ENCODE assay signal across 18 mouse cellular contexts in genomic region chr8:49194592-49195332, GRCm38 (mm10).
A peak's percentile ranks its signal among the peaks of the same experiment; 100 is the strongest.
DNase-seq lines count a peak whose midpoint lies in the region; ATAC-seq lines count a peak whose summit lies in the region.
"Had no signal": no experiment of that assay in that cellular context is flagged by ENCODE, and none has a peak within 500 bp of the region (broad histone marks: within the 10 kb centered on the region; RNA-seq: fewer than 3 reads in every experiment).

No protein-coding gene starts in this region.

- H3K9me3 ChIP-seq in hindbrain, embryonic 10.5 days: no peaks in the 10 kb centered on the region
- no peaks in the 10 kb centered on the region for H3K9me3 ChIP-seq in hindbrain, embryonic 16.5 days (ENCODE audit: control insufficient read depth, low read length)
- no peaks in the 10 kb centered on the region for H3K9me3 ChIP-seq in hindbrain, embryonic 14.5 days (ENCODE audit: control insufficient read depth, low read length)
- H3K9me3 ChIP-seq in neural tube, embryonic 12.5 days: no peaks in the 10 kb centered on the region
- no peaks in the 10 kb centered on the region for H3K9me3 ChIP-seq in limb, embryonic 10.5 days (replicated peaks)
- H3K9me3 ChIP-seq: limb, embryonic 15.5 days had no signal

- DNase-seq in hindbrain, embryonic 10.5 days (ENCODE audit: low spot score): peak; percentile 23
- peak; percentile 8 for DNase-seq in embryo, embryonic 11 days
- no peak for DNase-seq in hindbrain, embryonic 14.5 days (ENCODE audit: low spot score)
- DNase-seq in limb, embryonic 10.5 days (ENCODE audit: low spot score): no peak
- DNase-seq in c-Kit-positive CD71-positive TER-119-positive erythroid progenitor cells, embryonic 14.5 days (ENCODE audit: low spot score): no peak
- DNase-seq: cerebellum, postnatal 36 days; gastrocnemius, adult 2 months; lung, postnatal 10 days; right cerebral cortex, postnatal 25 days; thymus, postnatal 14 days had no signal

- WGBS in hindbrain, embryonic 10.5 days: 47% methylated on average over 11 of the region's 11 CpGs
- 46% methylated on average over 11 of the region's 11 CpGs for WGBS in hindbrain, embryonic 16.5 days
- 42% methylated on average over 11 of the region's 11 CpGs for WGBS in hindbrain, embryonic 14.5 days
- 50% methylated on average over 11 of the region's 11 CpGs for WGBS in neural tube, embryonic 12.5 days
- 78% methylated on average over 11 of the region's 11 CpGs for WGBS in limb, embryonic 10.5 days

- H3K9ac ChIP-seq in hindbrain, embryonic 16.5 days (ENCODE audit: low read depth, low read length): no peak overlapping the region
- no peak overlapping the region for H3K9ac ChIP-seq in hindbrain, embryonic 14.5 days
- no peak overlapping the region for H3K9ac ChIP-seq in neural tube, embryonic 12.5 days
- H3K9ac ChIP-seq: heart, embryonic 12.5 days; limb, embryonic 15.5 days had no signal

- H3K27me3 ChIP-seq in hindbrain, embryonic 10.5 days (ENCODE audit: insufficient read depth, poor library complexity, severe bottlenecking): no peaks in the 10 kb centered on the region
- no peaks in the 10 kb centered on the region for H3K27me3 ChIP-seq in hindbrain, embryonic 16.5 days (replicated peaks; ENCODE audit: control insufficient read depth, insufficient read depth, low read length)
- H3K27me3 ChIP-seq in hindbrain, embryonic 14.5 days (ENCODE audit: control insufficient read depth, insufficient read depth, low read length): no peaks in the 10 kb centered on the region
- H3K27me3 ChIP-seq in neural tube, embryonic 12.5 days (replicated peaks): no peaks in the 10 kb centered on the region
- H3K27me3 ChIP-seq in limb, embryonic 10.5 days (ENCODE audit: low read depth, poor library complexity, severe bottlenecking): no peaks in the 10 kb centered on the region
- H3K27me3 ChIP-seq: heart, embryonic 12.5 days; limb, embryonic 15.5 days; megakaryocyte, embryonic 14.5 days had no signal

- no peaks in the 10 kb centered on the region for H3K36me3 ChIP-seq in hindbrain, embryonic 10.5 days
- no peaks in the 10 kb centered on the region for H3K36me3 ChIP-seq in hindbrain, embryonic 16.5 days (ENCODE audit: control insufficient read depth, insufficient read depth, low read length)
- no peaks in the 10 kb centered on the region for H3K36me3 ChIP-seq in hindbrain, embryonic 14.5 days (replicated peaks; ENCODE audit: control insufficient read depth, insufficient read depth)
- H3K36me3 ChIP-seq in neural tube, embryonic 12.5 days: no peaks in the 10 kb centered on the region
- H3K36me3 ChIP-seq in limb, embryonic 10.5 days: no peaks in the 10 kb centered on the region
- H3K36me3 ChIP-seq: heart, embryonic 12.5 days; limb, embryonic 15.5 days had no signal

- no peak overlapping the region for H3K4me3 ChIP-seq in hindbrain, embryonic 10.5 days
- no peak overlapping the region for H3K4me3 ChIP-seq in hindbrain, embryonic 16.5 days (ENCODE audit: low read length)
- no peak overlapping the region for H3K4me3 ChIP-seq in hindbrain, embryonic 14.5 days (replicated peaks; ENCODE audit: low read length)
- no peak overlapping the region for H3K4me3 ChIP-seq in neural tube, embryonic 12.5 days
- H3K4me3 ChIP-seq in limb, embryonic 10.5 days: no peak overlapping the region
- H3K4me3 ChIP-seq: gastrocnemius, adult 2 months; heart, embryonic 12.5 days; limb, embryonic 15.5 days; megakaryocyte, embryonic 14.5 days had no signal

- peaks cover 6% of the 10 kb centered on the region; the same call in 1 of the 2 replicates for H3K4me1 ChIP-seq in hindbrain, embryonic 10.5 days (replicated peaks)
- no peaks in the 10 kb centered on the region for H3K4me1 ChIP-seq in hindbrain, embryonic 16.5 days (ENCODE audit: control insufficient read depth, insufficient read depth, low read depth, low read length)
- peaks cover 3% of the 10 kb centered on the region; the same call in 1 of the 2 replicates for H3K4me1 ChIP-seq in hindbrain, embryonic 14.5 days (replicated peaks; ENCODE audit: control insufficient read depth, insufficient read depth, low read length)
- H3K4me1 ChIP-seq in neural tube, embryonic 12.5 days: peaks cover 3% of the 10 kb centered on the region; the same call in 1 of the 2 replicates
- no peaks in the 10 kb centered on the region for H3K4me1 ChIP-seq in limb, embryonic 10.5 days
- H3K4me1 ChIP-seq: heart, embryonic 12.5 days; limb, embryonic 15.5 days; megakaryocyte, embryonic 14.5 days had no signal

- H3K4me2 ChIP-seq in hindbrain, embryonic 16.5 days (ENCODE audit: low read length): no peak overlapping the region
- H3K4me2 ChIP-seq in hindbrain, embryonic 14.5 days (replicated peaks): no peak overlapping the region
- no peak overlapping the region for H3K4me2 ChIP-seq in neural tube, embryonic 12.5 days (replicated peaks)
- H3K4me2 ChIP-seq: heart, embryonic 12.5 days; limb, embryonic 15.5 days had no signal

- ATAC-seq in hindbrain, embryonic 16.5 days: no peak
- ATAC-seq in hindbrain, embryonic 14.5 days (ENCODE audit: low FRiP score): no peak
- ATAC-seq in neural tube, embryonic 12.5 days (ENCODE audit: low FRiP score, low read depth): 0 out of 2 replicates have a peak, but pooled peaks have one; percentile 17
- no peak for ATAC-seq in erythroid progenitor cell, adult 5-6 weeks (replicated peaks; ENCODE audit: low FRiP score, poor library complexity, severe bottlenecking)
- ATAC-seq: intestine, embryonic 16.5 days had no signal

- peak overlapping the region; percentile 50; the same call in 1 of the 2 replicates for H3K27ac ChIP-seq in hindbrain, embryonic 10.5 days
- no peak overlapping the region for H3K27ac ChIP-seq in hindbrain, embryonic 16.5 days (ENCODE audit: low read depth, low read length)
- 0 out of 2 replicates have a peak overlapping the region, but pooled peaks have one; percentile 54 for H3K27ac ChIP-seq in hindbrain, embryonic 14.5 days
- no peak overlapping the region for H3K27ac ChIP-seq in neural tube, embryonic 12.5 days
- H3K27ac ChIP-seq in limb, embryonic 10.5 days: no peak overlapping the region
- H3K27ac ChIP-seq: gastrocnemius, adult 2 months; kidney, postnatal 0 days; limb, embryonic 15.5 days had no signal

Comparison
In these comparisons a context has a peak if more than half of its experiments do, and no peak if none do; other contexts are left out.
1. DNase-seq: peak in hindbrain, embryonic 10.5 days (single experiment) and embryo, embryonic 11 days (single experiment); none in hindbrain, embryonic 14.5 days (single experiment), limb, embryonic 10.5 days (single experiment) and c-Kit-positive CD71-positive TER-119-positive erythroid progenitor cells, embryonic 14.5 days (single experiment).
2. H3K27ac ChIP-seq: peak in hindbrain, embryonic 10.5 days (single experiment) and hindbrain, embryonic 14.5 days (single experiment); none in hindbrain, embryonic 16.5 days (single experiment), neural tube, embryonic 12.5 days (single experiment) and limb, embryonic 10.5 days (single experiment).